Mouse (Mus musculus) neural tube, embryonic 14.5 days (tissue): Measurements from ENCODE around the gene Nrd1. TPM values are rescaled to one million over a fixed set of nuclear protein-coding genes. Genes with fewer than 3 reads are reported as not detected.

Experiments used
- ATAC-seq: fragments of 200-750 bp; cut with Nextera tagmentation; 2 replicates; pipeline ENCODE4 v1.8.0; 2017; ENCODE audit warnings: low read depth, mild to moderate bottlenecking, moderate TSS enrichment, moderate library complexity
- H3K27ac ChIP-seq: fragments of 300-500 bp; sonication (generic); 2 replicates; pipeline ENCODE4 v1.5.1; 2014; ENCODE audit warnings: low read depth, mild to moderate bottlenecking, control low read depth, low read length, moderate library complexity, mixed read lengths
- H3K27me3 ChIP-seq: fragments of 300-500 bp; sonication (generic); 2 replicates; pipeline ENCODE4 v1.6.1; 2014; ENCODE audit warnings: low read length; ENCODE audit not compliant: control insufficient read depth, insufficient read depth
- H3K36me3 ChIP-seq: fragments of 300-500 bp; sonication (generic); 2 replicates; pipeline ENCODE4 v1.6.1; 2014; ENCODE audit warnings: low read length, mixed read lengths; ENCODE audit not compliant: control insufficient read depth, insufficient read depth
- H3K4me1 ChIP-seq: fragments of 300-500 bp; sonication (generic); 2 replicates; pipeline ENCODE4 v1.6.1; 2014; ENCODE audit warnings: low read length; ENCODE audit not compliant: control insufficient read depth, insufficient read depth
- H3K4me2 ChIP-seq: fragments of 300-500 bp; sonication (generic); 2 replicates; pipeline ENCODE4 v1.6.1; 2014; ENCODE audit warnings: mild to moderate bottlenecking, low read depth, low read length, control low read depth
- H3K4me3 ChIP-seq: fragments of 300-500 bp; sonication (generic); 2 replicates; pipeline ENCODE4 v1.5.1; 2014; ENCODE audit warnings: low read depth, low read length, control low read depth, mixed read lengths
- H3K9ac ChIP-seq: fragments of 300-500 bp; sonication (generic); replicated peaks from 2 replicates; pipeline ENCODE4 v1.6.1; 2014; ENCODE audit warnings: low read depth, mild to moderate bottlenecking, control low read depth, low read length, mixed read lengths
- H3K9me3 ChIP-seq: fragments of 300-500 bp; sonication (generic); 2 replicates; pipeline ENCODE4 v1.6.1; 2016; ENCODE audit warnings: low read length; ENCODE audit not compliant: control insufficient read depth
- WGBS: fragments of 180-500 bp; shearing (Covaris S2); extraction: QIAGEN DNeasy Blood & Tissue Kit; methylation state at CpG from one replicate; pipeline ENCODE4 v1.1.7; 2014; 5-methylcytosine and 5-hydroxymethylcytosine counted together
- polyA plus RNA-seq: library from polyadenylated mRNA; unstranded; fragments of >200 nt; fragmentation: Nextera tagmentation; extraction: Ambion mirVana; gene quantifications from 2 replicates; pipeline ENCODE4 v1.2.1, GENCODE M21; 2014

The Nrd1 gene
- polyA plus RNA-seq, result 67.4 and 72.6 TPM in 2 replicates

GRCm38 (mm10) chr4:108999999-109000950, at the start of gene Nrd1:
Gene Nrd1, plus strand, starts transcription at chr4:109000655.
- Histone ChIP-seq H3K9ac (peak within 1 kb of the TSS; percentile 83), H3K27ac (peak within 1 kb of the TSS; percentile 88), H3K4me3 (peak within 1 kb of the TSS; percentile 70), H3K4me1 (peaks cover 15% of the 10 kb centered on the region), H3K27me3 (no peaks in the 10 kb centered on the region), H3K36me3 (no peaks in the 10 kb centered on the region), H3K9me3 (no peaks in the 10 kb centered on the region), H3K4me2 (peak within 1 kb of the TSS; percentile 83)
- ATAC-seq, result peak; percentile 99
- WGBS, result under 1% methylated on average over 58 of the region's 58 CpGs

- whole genome bisulfite sequencing, result 92% methylated on average over 4 of the region's 4 CpGs
- ATAC-seq, result no peak
- no peaks in the 10 kb centered on the region for H3K36me3 ChIP-seq
- H3K4me2 ChIP-seq, result no peak overlapping the region
- H3K27me3 ChIP-seq, result no peaks in the 10 kb centered on the region
- H3K9me3 ChIP-seq, result no peaks in the 10 kb centered on the region
- H3K4me3 ChIP-seq, result no peak overlapping the region
- no peak overlapping the region for H3K9ac ChIP-seq
- H3K27ac ChIP-seq, result no peak overlapping the region
- H3K4me1 ChIP-seq, result no peaks in the 10 kb centered on the region
Observed at GRCm38 (mm10) chr4:108951663-108952062, 48.8 kb upstream of the Nrd1 start.

- no peaks in the 10 kb centered on the region for H3K36me3 ChIP-seq
- no peaks in the 10 kb centered on the region for H3K27me3 ChIP-seq
- no peak for ATAC-seq
- no peak overlapping the region for H3K9ac ChIP-seq
- 82% methylated on average over 3 of the region's 3 CpGs for WGBS
- no peak overlapping the region for H3K27ac ChIP-seq
- H3K4me3 ChIP-seq, result no peak overlapping the region
- H3K4me1 ChIP-seq, result no peaks in the 10 kb centered on the region
- H3K9me3 ChIP-seq, result no peaks in the 10 kb centered on the region
- H3K4me2 ChIP-seq, result no peak overlapping the region
Observed at GRCm38 (mm10) chr4:108959696-108960095, 40.8 kb upstream of the Nrd1 start.

GRCm38 (mm10) chr4:108960619-108961460, 39.6 kb upstream of the Nrd1 start:
- WGBS, result 82% methylated on average over 4 of the region's 4 CpGs
- no peak overlapping the region for H3K27ac ChIP-seq
- H3K4me3 ChIP-seq, result no peak overlapping the region
- H3K9me3 ChIP-seq, result no peaks in the 10 kb centered on the region
- H3K9ac ChIP-seq, result no peak overlapping the region
- no peaks in the 10 kb centered on the region for H3K27me3 ChIP-seq
- no peak for ATAC-seq
- H3K4me2 ChIP-seq, result no peak overlapping the region
- H3K36me3 ChIP-seq, result no peaks in the 10 kb centered on the region
- H3K4me1 ChIP-seq, result no peaks in the 10 kb centered on the region

- no peak for ATAC-seq
- Histone ChIP-seq H3K27me3 (no peaks in the 10 kb centered on the region), H3K9ac (no peak overlapping the region), H3K4me3 (no peak overlapping the region), H3K9me3 (no peaks in the 10 kb centered on the region), H3K4me1 (no peaks in the 10 kb centered on the region), H3K27ac (no peak overlapping the region), H3K36me3 (no peaks in the 10 kb centered on the region), H3K4me2 (no peak overlapping the region)
- 78% methylated on average over 6 of the region's 6 CpGs for WGBS
Observed at GRCm38 (mm10) chr4:108963017-108963416, 37.4 kb upstream of the Nrd1 start.

- H3K9ac ChIP-seq, result no peak overlapping the region
- H3K4me3 ChIP-seq, result no peak overlapping the region
- H3K4me2 ChIP-seq, result no peak overlapping the region
- no peaks in the 10 kb centered on the region for H3K9me3 ChIP-seq
- H3K27ac ChIP-seq, result no peak overlapping the region
- no peaks in the 10 kb centered on the region for H3K27me3 ChIP-seq
- ATAC-seq, result no peak
- no peaks in the 10 kb centered on the region for H3K36me3 ChIP-seq
- WGBS, result 73% methylated on average over 3 of the region's 3 CpGs
- H3K4me1 ChIP-seq, result no peaks in the 10 kb centered on the region
Observed at GRCm38 (mm10) chr4:108969517-108969916, 30.9 kb upstream of the Nrd1 start.

GRCm38 (mm10) chr4:108971054-108971453, 29.4 kb upstream of the Nrd1 start:
- Histone ChIP-seq H3K27me3 (no peaks in the 10 kb centered on the region), H3K9ac (no peak overlapping the region), H3K27ac (no peak overlapping the region), H3K4me3 (no peak overlapping the region), H3K4me2 (no peak overlapping the region), H3K36me3 (no peaks in the 10 kb centered on the region), H3K9me3 (no peaks in the 10 kb centered on the region), H3K4me1 (no peaks in the 10 kb centered on the region)
- 83% methylated on average over 5 of the region's 5 CpGs for WGBS
- ATAC-seq, result no peak

GRCm38 (mm10) chr4:108976458-108977071, 23.9 kb upstream of the Nrd1 start:
- Histone ChIP-seq H3K36me3 (no peaks in the 10 kb centered on the region), H3K9ac (no peak overlapping the region), H3K27ac (no peak overlapping the region), H3K4me2 (no peak overlapping the region), H3K27me3 (no peaks in the 10 kb centered on the region), H3K4me1 (no peaks in the 10 kb centered on the region), H3K4me3 (no peak overlapping the region), H3K9me3 (no peaks in the 10 kb centered on the region)
- peak; percentile 66; the same call in 1 of the 2 replicates for ATAC-seq
- WGBS, result 56% methylated on average over 6 of the region's 6 CpGs
